Mouse (Mus musculus) spleen, adult 2 months (tissue): Measurements from ENCODE around the gene 1600002K03Rik. TPM values are rescaled to one million over a fixed set of nuclear protein-coding genes. Genes with fewer than 3 reads are reported as not detected.
A peak's percentile ranks its signal among the peaks of the same experiment; 100 is the strongest.
"Not testable (repeated sequence)": the region's sequence is repeated elsewhere in the genome, so short reads cannot be mapped to it uniquely, and the experiment has no call there.

Source experiments
- DNase-seq, 2 experiments: peaks; one replicate each; pipeline versions ENCODE4 v3.0.0 to v3.0.0-alpha.2; 2012 to 2021; ENCODE audit warnings: low spot score in 2 of 2, low read depth in 1 of 2
- H3K27ac ChIP-seq: fragments of 200-500 bp; 2 replicates; pipeline ENCODE4 v1.5.1; 2012; ENCODE audit warnings: low read length, inconsistent platforms; ENCODE audit not compliant: insufficient read depth
- H3K27me3 ChIP-seq: fragments of 200-500 bp; 2 replicates; pipeline ENCODE4 v1.6.1; 2012; ENCODE audit warnings: mild to moderate bottlenecking, moderate library complexity, low read length, inconsistent platforms; ENCODE audit not compliant: control insufficient read depth, insufficient read depth
- H3K36me3 ChIP-seq: fragments of 200-500 bp; 2 replicates; pipeline ENCODE4 v1.6.1; 2012; ENCODE audit warnings: mild to moderate bottlenecking, low read length, inconsistent platforms; ENCODE audit not compliant: control insufficient read depth, insufficient read depth
- H3K4me1 ChIP-seq: fragments of 200-500 bp; 2 replicates; pipeline ENCODE4 v1.6.1; 2011; ENCODE audit warnings: inconsistent platforms; ENCODE audit not compliant: control insufficient read depth, insufficient read depth, insufficient read length
- H3K4me3 ChIP-seq: fragments of 200-500 bp; 2 replicates; pipeline ENCODE4 v1.5.1; 2011; ENCODE audit warnings: mild to moderate bottlenecking, inconsistent platforms; ENCODE audit not compliant: insufficient read depth, insufficient read length; ENCODE audit errors: extremely low read depth
- CTCF ChIP-seq: fragments of 200-500 bp; IDR thresholded peaks from 2 replicates; pipeline ENCODE4 v1.5.1; 2011; ENCODE audit warnings: mild to moderate bottlenecking, inconsistent platforms; ENCODE audit not compliant: insufficient read depth, insufficient read length, insufficient replicate concordance; ENCODE audit errors: extremely low read depth
- POLR2A ChIP-seq: fragments of 200-500 bp; IDR thresholded peaks from 2 replicates; pipeline ENCODE4 v1.6.1; 2011; ENCODE audit warnings: low read depth, low read length, inconsistent platforms
- WGBS: fragments of 180-500 bp; shearing (Covaris S2); methylation state at CpG from one replicate; pipeline ENCODE4 v1.1.7; 2018; 5-methylcytosine and 5-hydroxymethylcytosine counted together
- polyA plus RNA-seq: library from polyadenylated mRNA; depleted of rRNA; stranded (reverse); fragments of >200 nt; gene quantifications from 2 replicates; pipeline ENCODE4 v1.2.3, GENCODE M21; 2012

The 1600002K03Rik gene
- polyA plus RNA-seq, 1 experiment, result 10.8 TPM

GRCm38 (mm10) chr10:80164161-80164997 lies 8.4 kb upstream of the 1600002K03Rik start:
- TF ChIP-seq POLR2A (no peak), CTCF (no peak)
- Histone ChIP-seq H3K4me3 (peak overlapping the region; percentile 46; the same call in 1 of the 2 replicates), H3K4me1 (peaks cover 47% of the 10 kb centered on the region), H3K27me3 (no peaks in the 10 kb centered on the region), H3K27ac (peak overlapping the region; percentile 64), H3K36me3 (no peaks in the 10 kb centered on the region)
- WGBS, result 17% methylated on average over 44 of the region's 44 CpGs
- no peak for DNase-seq

DNA sequence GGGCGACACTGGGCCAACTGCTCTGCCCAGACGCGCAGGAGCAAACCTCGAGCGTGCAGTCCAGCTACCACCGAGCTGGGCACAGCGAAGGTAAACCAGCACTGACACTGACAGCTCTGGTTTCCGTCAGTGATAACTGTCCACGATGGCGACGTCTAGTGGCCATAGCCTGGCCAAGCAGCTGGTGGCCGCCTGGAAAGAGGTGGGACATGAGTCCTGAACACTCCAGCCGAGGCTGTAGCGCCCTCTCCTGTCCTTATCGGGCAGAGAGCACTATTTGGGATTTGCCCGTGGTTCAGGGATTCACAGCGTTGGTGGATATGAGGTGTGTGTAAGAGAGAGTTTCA lies 7.8 kb upstream of the 1600002K03Rik start:
- Histone ChIP-seq H3K4me1 (peaks cover 48% of the 10 kb centered on the region), H3K27me3 (no peaks in the 10 kb centered on the region), H3K36me3 (peaks cover 4% of the 10 kb centered on the region), H3K27ac (peak overlapping the region; percentile 64), H3K4me3 (peak overlapping the region; percentile 46; the same call in 1 of the 2 replicates)
- TF ChIP-seq CTCF, result peak; percentile 99
- peak; percentile 66 for TF ChIP-seq POLR2A
- under 1% methylated on average over 17 of the region's 17 CpGs for WGBS
- DNase-seq, result peak; percentile 89 to 98

GRCm38 (mm10) chr10:80165392-80166128 lies 7.2 kb upstream of the 1600002K03Rik start, which contains the start of gene Cirbp:
TSS of gene Cirbp (plus strand) at chr10:80165985.
- Histone ChIP-seq H3K4me1 (peaks cover 42% of the 10 kb centered on the region), H3K36me3 (peaks cover 10% of the 10 kb centered on the region), H3K4me3 (peak within 1 kb of the TSS; percentile 46; the same call in 1 of the 2 replicates), H3K27me3 (no peaks in the 10 kb centered on the region), H3K27ac (peak within 1 kb of the TSS; percentile 64)
- no peak for TF ChIP-seq CTCF
- no peak for TF ChIP-seq POLR2A
- no peak for DNase-seq
- WGBS, result 47% methylated on average over 20 of the region's 20 CpGs

DNA sequence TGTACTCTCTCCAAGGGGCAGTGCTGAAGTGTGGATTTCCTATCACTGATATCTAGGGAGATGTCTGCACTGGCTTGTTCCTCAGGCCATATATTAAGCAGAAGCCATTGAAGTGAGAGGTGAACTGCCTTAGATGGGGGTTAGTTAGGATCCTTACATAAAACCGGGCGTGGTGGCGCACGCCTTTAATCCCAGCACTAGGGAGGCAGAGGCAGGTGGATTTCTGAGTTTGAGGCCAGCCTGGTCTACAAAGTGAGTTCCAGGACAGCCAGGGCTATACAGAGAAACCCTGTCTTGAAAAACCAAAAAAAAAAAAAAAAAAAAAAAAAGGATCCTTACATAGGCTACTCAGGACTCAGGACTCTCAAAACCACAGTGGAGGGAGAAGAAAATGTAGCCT lies 6.6 kb upstream of the 1600002K03Rik start:
- H3K4me1 ChIP-seq, result peaks cover 36% of the 10 kb centered on the region
- H3K27ac ChIP-seq, result not testable (repeated sequence)

GRCm38 (mm10) chr10:80167460-80168037 lies 5.2 kb upstream of the 1600002K03Rik start:
- peak; percentile 98 for TF ChIP-seq POLR2A
- no peak for TF ChIP-seq CTCF
- DNase-seq, result peak; percentile 97 to 98
- WGBS, result under 1% methylated on average over 55 of the region's 55 CpGs
- Histone ChIP-seq H3K4me1 (peaks cover 28% of the 10 kb centered on the region), H3K27me3 (no peaks in the 10 kb centered on the region), H3K27ac (peak overlapping the region; percentile 94), H3K36me3 (peaks cover 25% of the 10 kb centered on the region), H3K4me3 (peak overlapping the region; percentile 92)

More for the DNA sequence above, 6.6 kb upstream of the 1600002K03Rik start:
- H3K36me3 ChIP-seq, result peaks cover 14% of the 10 kb centered on the region
- WGBS, result 93% methylated on average over 4 of the region's 4 CpGs
- not testable (repeated sequence) for H3K4me3 ChIP-seq, DNase-seq, H3K27me3 ChIP-seq

GRCm38 (mm10) chr10:80168038-80168661 lies 4.6 kb upstream of the 1600002K03Rik start:
- TF ChIP-seq CTCF (no peak), POLR2A (no peak)
- peak in 1 of 2 experiments; percentile 86 for DNase-seq
- under 1% methylated on average over 48 of the region's 48 CpGs for WGBS

More at GRCm38 (mm10) chr10:80168038-80168661, 4.6 kb upstream of the 1600002K03Rik start:
- Histone ChIP-seq H3K27ac (peak overlapping the region; percentile 94), H3K36me3 (peaks cover 25% of the 10 kb centered on the region), H3K27me3 (no peaks in the 10 kb centered on the region), H3K4me3 (peak overlapping the region; percentile 92), H3K4me1 (peaks cover 22% of the 10 kb centered on the region)
